Mouse (Mus musculus) midbrain, embryonic 13.5 days (tissue): ENCODE measurements around the gene Dmap1. TPM values are rescaled to one million over a fixed set of nuclear protein-coding genes. Genes with fewer than 3 reads are reported as not detected.

Experiments
- ATAC-seq: fragments of 200-750 bp; cut with Nextera tagmentation; 2 replicates; pipeline ENCODE4 v1.8.0; 2017; ENCODE audit warnings: mild to moderate bottlenecking, moderate TSS enrichment, moderate library complexity
- H3K27ac ChIP-seq: fragments of 300-500 bp; sonication (generic); 2 replicates; pipeline ENCODE4 v1.5.1; 2015; ENCODE audit warnings: inconsistent platforms, mild to moderate bottlenecking, moderate library complexity
- H3K27me3 ChIP-seq: fragments of 300-500 bp; sonication (generic); 2 replicates; pipeline ENCODE4 v1.6.1; 2015; ENCODE audit warnings: mild to moderate bottlenecking, inconsistent platforms
- H3K36me3 ChIP-seq: fragments of 300-500 bp; sonication (generic); 2 replicates; pipeline ENCODE4 v1.6.1; 2015; ENCODE audit warnings: mild to moderate bottlenecking, inconsistent platforms
- H3K4me1 ChIP-seq: fragments of 300-500 bp; sonication (generic); replicated peaks from 2 replicates; pipeline ENCODE4 v1.6.1; 2015; ENCODE audit warnings: inconsistent platforms
- H3K4me2 ChIP-seq: fragments of 300-500 bp; sonication (generic); replicated peaks from 2 replicates; pipeline ENCODE4 v1.6.1; 2015; ENCODE audit warnings: moderate library complexity, mild to moderate bottlenecking, inconsistent platforms
- H3K4me3 ChIP-seq: fragments of 300-500 bp; sonication (generic); replicated peaks from 2 replicates; pipeline ENCODE4 v1.5.1; 2015; ENCODE audit warnings: mild to moderate bottlenecking, inconsistent platforms
- H3K9ac ChIP-seq: fragments of 300-500 bp; sonication (generic); replicated peaks from 2 replicates; pipeline ENCODE4 v1.6.1; 2015; ENCODE audit warnings: mild to moderate bottlenecking, inconsistent platforms
- H3K9me3 ChIP-seq: fragments of 300-500 bp; sonication (generic); 2 replicates; pipeline ENCODE4 v1.6.1; 2016; ENCODE audit warnings: mild to moderate bottlenecking, inconsistent platforms
- WGBS: fragments of 180-500 bp; shearing (Covaris S2); methylation state at CpG from one replicate; pipeline ENCODE4 v1.1.7; 2015; 5-methylcytosine and 5-hydroxymethylcytosine counted together
- polyA plus RNA-seq: library from polyadenylated mRNA; unstranded; fragments of >200 nt; fragmentation: Nextera tagmentation; extraction: Ambion mirVana; gene quantifications from 2 replicates; pipeline ENCODE4 v1.2.1, GENCODE M21; 2015

Dmap1 gene
- polyA plus RNA-seq, 1 experiment from 2014 or later: 77.8 TPM

GRCm38 (mm10) chr4:117654703-117655499 lies 27.2 kb downstream of the Dmap1 start:
- Histone ChIP-seq H3K27me3 (no peaks in the 10 kb centered on the region), H3K9ac (no peak overlapping the region), H3K4me3 (no peak overlapping the region), H3K9me3 (no peaks in the 10 kb centered on the region), H3K27ac (peak overlapping the region; percentile 86), H3K4me1 (peaks cover 85% of the 10 kb centered on the region), H3K36me3 (0 out of 2 replicates have a peak, but pooled peaks cover under 1% of the 10 kb centered on the region), H3K4me2 (no peak overlapping the region)
- ATAC-seq: no peak; the same call in none of the 2 replicates
- WGBS: 40% methylated on average over 9 of the region's 9 CpGs

GRCm38 (mm10) chr4:117654016-117654702 lies 27.9 kb downstream of the Dmap1 start:
- ATAC-seq: peak; percentile 34
- Histone ChIP-seq H3K27me3 (no peaks in the 10 kb centered on the region), H3K4me1 (peaks cover 91% of the 10 kb centered on the region), H3K36me3 (0 out of 2 replicates have a peak, but pooled peaks cover 2% of the 10 kb centered on the region), H3K4me2 (no peak overlapping the region), H3K9me3 (no peaks in the 10 kb centered on the region), H3K4me3 (no peak overlapping the region), H3K27ac (peak overlapping the region; percentile 86), H3K9ac (no peak overlapping the region)
- WGBS: 6% methylated on average over 10 of the region's 10 CpGs

- WGBS: 45% methylated on average over 5 of the region's 5 CpGs
- no peaks in the 10 kb centered on the region for H3K9me3 ChIP-seq
- H3K9ac ChIP-seq: no peak overlapping the region; the same call in 1 of the 2 replicates
- no peak for ATAC-seq
- 0 out of 2 replicates have a peak, but pooled peaks cover 5% of the 10 kb centered on the region for H3K36me3 ChIP-seq
- no peak overlapping the region for H3K4me2 ChIP-seq
- H3K4me1 ChIP-seq: peaks cover 91% of the 10 kb centered on the region
- H3K27ac ChIP-seq: peak overlapping the region; percentile 60; the same call in 1 of the 2 replicates
- no peaks in the 10 kb centered on the region for H3K27me3 ChIP-seq
- H3K4me3 ChIP-seq: no peak overlapping the region
These were observed 29.3 kb downstream of the Dmap1 start for GRCm38 (mm10) chr4:117652727-117653126.

- Histone ChIP-seq H3K9ac (no peak overlapping the region), H3K27ac (peak overlapping the region; percentile 60)
- ATAC-seq: no peak
These were observed 30.4 kb downstream of the Dmap1 start for GRCm38 (mm10) chr4:117651626-117652101.

GRCm38 (mm10) chr4:117646926-117647755 lies 34.9 kb downstream of the Dmap1 start:
- Histone ChIP-seq H3K4me2 (peak overlapping the region; percentile 34), H3K4me3 (no peak overlapping the region), H3K4me1 (peaks cover 80% of the 10 kb centered on the region), H3K27ac (peak overlapping the region; percentile 91), H3K27me3 (0 out of 2 replicates have a peak, but pooled peaks cover 3% of the 10 kb centered on the region), H3K9me3 (no peaks in the 10 kb centered on the region), H3K9ac (peak overlapping the region; percentile 45; the same call in 1 of the 2 replicates), H3K36me3 (0 out of 2 replicates have a peak, but pooled peaks cover 5% of the 10 kb centered on the region)
- 0 out of 2 replicates have a peak, but pooled peaks have one; percentile 10 for ATAC-seq
- 14% methylated on average over 23 of the region's 23 CpGs for WGBS

More at GRCm38 (mm10) chr4:117651626-117652101, 30.4 kb downstream of the Dmap1 start:
- H3K36me3 ChIP-seq: 0 out of 2 replicates have a peak, but pooled peaks cover 5% of the 10 kb centered on the region
- WGBS: 18% methylated on average over 8 of the region's 8 CpGs
- H3K4me1 ChIP-seq: peaks cover 91% of the 10 kb centered on the region
- H3K9me3 ChIP-seq: no peaks in the 10 kb centered on the region
- no peak overlapping the region for H3K4me2 ChIP-seq
- H3K27me3 ChIP-seq: no peaks in the 10 kb centered on the region
- no peak overlapping the region for H3K4me3 ChIP-seq

- Histone ChIP-seq H3K4me3 (no peak overlapping the region), H3K9ac (peak overlapping the region; percentile 45; the same call in 1 of the 2 replicates), H3K36me3 (0 out of 2 replicates have a peak, but pooled peaks cover 5% of the 10 kb centered on the region), H3K4me1 (peaks cover 74% of the 10 kb centered on the region), H3K4me2 (peak overlapping the region; percentile 34), H3K27me3 (0 out of 2 replicates have a peak, but pooled peaks cover 5% of the 10 kb centered on the region), H3K27ac (peak overlapping the region; percentile 91), H3K9me3 (no peaks in the 10 kb centered on the region)
- 34% methylated on average over 8 of the region's 8 CpGs for WGBS
- ATAC-seq: peak; percentile 19
These were observed 35.6 kb downstream of the Dmap1 start for GRCm38 (mm10) chr4:117646496-117646895.

GRCm38 (mm10) chr4:117645859-117646258 lies 36.2 kb downstream of the Dmap1 start:
- peak overlapping the region; percentile 45 for H3K9ac ChIP-seq
- no peak overlapping the region for H3K4me3 ChIP-seq
- H3K27me3 ChIP-seq: 0 out of 2 replicates have a peak, but pooled peaks cover 7% of the 10 kb centered on the region
- H3K9me3 ChIP-seq: no peaks in the 10 kb centered on the region
- 0 out of 2 replicates have a peak, but pooled peaks cover 10% of the 10 kb centered on the region for H3K36me3 ChIP-seq
- H3K4me2 ChIP-seq: peak overlapping the region; percentile 43
- H3K4me1 ChIP-seq: peaks cover 69% of the 10 kb centered on the region
- 66% methylated on average over 2 of the region's 2 CpGs for WGBS
- H3K27ac ChIP-seq: peak overlapping the region; percentile 91
- peak; percentile 16; the same call in 1 of the 2 replicates for ATAC-seq

- peak overlapping the region; percentile 45 for H3K9ac ChIP-seq
- peaks cover 67% of the 10 kb centered on the region for H3K4me1 ChIP-seq
- no peaks in the 10 kb centered on the region for H3K9me3 ChIP-seq
- peak overlapping the region; percentile 91 for H3K27ac ChIP-seq
- peak; percentile 90 for ATAC-seq
- H3K4me3 ChIP-seq: no peak overlapping the region; the same call in 1 of the 2 replicates
- WGBS: 5% methylated on average over 22 of the region's 22 CpGs
- H3K4me2 ChIP-seq: peak overlapping the region; percentile 43
- H3K27me3 ChIP-seq: 0 out of 2 replicates have a peak, but pooled peaks cover 7% of the 10 kb centered on the region
- peaks cover 10% of the 10 kb centered on the region; the same call in 1 of the 2 replicates for H3K36me3 ChIP-seq
These were observed 37.0 kb downstream of the Dmap1 start for GRCm38 (mm10) chr4:117645031-117645435.

GRCm38 (mm10) chr4:117641804-117642203 lies 40.3 kb downstream of the Dmap1 start:
- Histone ChIP-seq H3K4me2 (no peak overlapping the region), H3K4me1 (peaks cover 51% of the 10 kb centered on the region), H3K9me3 (no peaks in the 10 kb centered on the region), H3K27me3 (0 out of 2 replicates have a peak, but pooled peaks cover 11% of the 10 kb centered on the region), H3K4me3 (no peak overlapping the region), H3K9ac (no peak overlapping the region), H3K36me3 (peaks cover 5% of the 10 kb centered on the region; the same call in 1 of the 2 replicates), H3K27ac (no peak overlapping the region)
- ATAC-seq: no peak
- WGBS: 97% methylated on average over 1 of the region's 1 CpGs

GRCm38 (mm10) chr4:117640925-117641703 lies 41.0 kb downstream of the Dmap1 start:
- H3K9ac ChIP-seq: no peak overlapping the region
- H3K9me3 ChIP-seq: no peaks in the 10 kb centered on the region
- H3K36me3 ChIP-seq: peaks cover 5% of the 10 kb centered on the region; the same call in 1 of the 2 replicates
- no peak overlapping the region for H3K4me3 ChIP-seq
- peaks cover 51% of the 10 kb centered on the region for H3K4me1 ChIP-seq
- H3K27me3 ChIP-seq: 0 out of 2 replicates have a peak, but pooled peaks cover 11% of the 10 kb centered on the region
- no peak for ATAC-seq
- H3K27ac ChIP-seq: no peak overlapping the region
- WGBS: 97% methylated on average over 1 of the region's 1 CpGs
- no peak overlapping the region for H3K4me2 ChIP-seq
